ENCODE assay signal across 8 mouse cellular contexts in the genomic region with DNA sequence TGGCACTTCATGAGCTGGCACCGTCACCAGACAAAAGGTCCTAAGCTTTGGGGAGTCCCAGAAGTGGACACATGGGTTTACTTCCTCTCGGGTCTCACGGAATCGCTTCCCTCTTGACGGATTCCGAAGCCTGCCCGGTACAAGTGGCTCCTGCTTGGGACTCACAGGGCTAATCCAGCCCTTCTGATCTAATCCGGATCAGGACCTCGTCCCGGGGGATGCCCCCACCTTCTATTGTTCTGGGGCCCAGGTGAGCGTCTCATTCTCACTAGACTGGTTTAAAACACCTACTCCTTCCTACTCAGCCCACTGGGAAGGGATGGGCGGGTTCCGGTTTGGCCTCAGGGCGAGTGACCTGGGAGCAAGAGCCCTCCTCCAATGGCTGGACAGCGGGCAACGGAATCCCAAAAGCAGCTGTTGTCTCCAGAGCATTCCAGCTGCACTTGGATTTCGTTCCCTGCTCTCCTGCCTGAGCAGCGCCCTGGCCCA. TPM values are rescaled to one million over a fixed set of nuclear protein-coding genes. Genes with fewer than 3 reads are reported as not detected.
DNase-seq lines count a peak whose midpoint lies in the region; ATAC-seq and TF ChIP-seq lines count a peak whose summit lies in the region.

No protein-coding gene starts in this region.

- peak overlapping the region; percentile 90 for H3K4me3 ChIP-seq in G1E (ENCODE audit: low read depth, low read length)
- peak overlapping the region; percentile 99 for H3K4me3 ChIP-seq in megakaryocyte, embryonic 14.5 days (replicated peaks)

- ATAC-seq in G1E (ENCODE audit: extremely low read depth, insufficient number of reproducible peaks, low FRiP score, poor library complexity, severe bottlenecking) = no peak
- no peak for ATAC-seq in CD4-positive, CD25-positive, alpha-beta regulatory T cell, adult 4 months

- peaks cover 85% of the 10 kb centered on the region for H3K4me1 ChIP-seq in G1E (ENCODE audit: insufficient read depth, low read depth, low read length)
- peaks cover 81% of the 10 kb centered on the region for H3K4me1 ChIP-seq in megakaryocyte, embryonic 14.5 days

- no peak for TF ChIP-seq CTCF in G1E (IDR thresholded peaks at IDR 0.05; ENCODE audit: low read depth, low read length)

- H3K36me3 ChIP-seq in G1E (replicated peaks) = peaks cover 73% of the 10 kb centered on the region
- H3K36me3 ChIP-seq in megakaryocyte, embryonic 14.5 days (replicated peaks; ENCODE audit: low read length) = peaks cover 57% of the 10 kb centered on the region

- no peaks in the 10 kb centered on the region for H3K27me3 ChIP-seq in G1E (ENCODE audit: insufficient read depth, low read length)
- no peaks in the 10 kb centered on the region for H3K27me3 ChIP-seq in megakaryocyte, embryonic 14.5 days (replicated peaks)

- H3K9me3 ChIP-seq in G1E (replicated peaks) = no peaks in the 10 kb centered on the region
- no peaks in the 10 kb centered on the region for H3K9me3 ChIP-seq in megakaryocyte, embryonic 14.5 days

- DNase-seq in adrenal gland, postnatal 25 days = peak; percentile 31
- no peak for DNase-seq in adrenal gland, adult 8-10 months
- DNase-seq in G1E (ENCODE audit: low spot score) = peak; percentile 20
- peak; percentile 53 for DNase-seq in heart, adult 8-10 months (ENCODE audit: low spot score)
- DNase-seq in kidney, postnatal 10 days = peak; percentile 48
- no peak for DNase-seq in ovary, postnatal 36 days (ENCODE audit: low spot score)

RNA-seq across cellular contexts. Expression of gene Ndufaf3, which starts 0.7 kb away (rescaled TPM):
- 59.8 and 65.9 TPM in 2 replicates for total RNA-seq in adrenal gland, postnatal 25 days (2021)
- 10 to 100 TPM; 60.1 to 76.1 (median 70.8) TPM for total RNA-seq in adrenal gland, adult 8-10 months (2022)
- total RNA-seq in G1E (2014; fragmentation: Nextera tagmentation) = 25.6 and 31.8 TPM in 2 replicates
- 16.9 and 29.4 TPM in 2 replicates for total RNA-seq in G1E (2017)
- polyA plus RNA-seq in G1E (2012) = 11.7 and 17.7 TPM in 2 replicates
- total RNA-seq in heart, adult 8-10 months (2022) = 10 to 100 TPM; 78.5 to 86.3 (median 81.1) TPM
- polyA plus RNA-seq in megakaryocyte, embryonic 14.5 days (2012; ENCODE audit: insufficient read depth, low replicate concordance) = 28.6 and 37.1 TPM in 2 replicates
- polyA plus RNA-seq in CD4-positive, CD25-positive, alpha-beta regulatory T cell, adult 4 months (2017; shearing (Covaris generic)) = 10 to 100 TPM; 48.0 to 61.4 TPM

RNA-seq across cellular contexts. Expression of gene Dalrd3, which starts 1.7 kb away (rescaled TPM):
- total RNA-seq in adrenal gland, postnatal 25 days (2021) = 79.2 and 85.4 TPM in 2 replicates
- total RNA-seq in adrenal gland, adult 8-10 months (2022) = 10 to 100 TPM; 72.5 to 99.3 (median 83.0) TPM
- 48.3 and 49.1 TPM in 2 replicates for total RNA-seq in G1E (2014; fragmentation: Nextera tagmentation)
- 48.3 and 65.3 TPM in 2 replicates for total RNA-seq in G1E (2017)
- 101 and 121 TPM in 2 replicates for polyA plus RNA-seq in G1E (2012)
- 10 to 100 TPM; 16.9 to 26.8 (median 24.1) TPM for total RNA-seq in heart, adult 8-10 months (2022)
- 65.8 and 158 TPM in 2 replicates for polyA plus RNA-seq in megakaryocyte, embryonic 14.5 days (2012; ENCODE audit: insufficient read depth, low replicate concordance)
- 10 to 100 TPM; 65.5 to 75.7 TPM for polyA plus RNA-seq in CD4-positive, CD25-positive, alpha-beta regulatory T cell, adult 4 months (2017; shearing (Covaris generic))

RNA-seq across cellular contexts. Expression of gene Impdh2, which starts 7.9 kb away (rescaled TPM):
- total RNA-seq in adrenal gland, postnatal 25 days (2021) = 66.3 and 95.0 TPM in 2 replicates
- 10 to 100 TPM; 59.9 to 88.8 (median 73.5) TPM for total RNA-seq in adrenal gland, adult 8-10 months (2022)
- total RNA-seq in G1E (2014; fragmentation: Nextera tagmentation) = 145 and 154 TPM in 2 replicates
- total RNA-seq in G1E (2017) = 247 and 299 TPM in 2 replicates
- polyA plus RNA-seq in G1E (2012) = 167 and 176 TPM in 2 replicates
- 10 to 100 TPM; 44.3 to 53.5 (median 47.9) TPM for total RNA-seq in heart, adult 8-10 months (2022)
- polyA plus RNA-seq in megakaryocyte, embryonic 14.5 days (2012; ENCODE audit: insufficient read depth, low replicate concordance) = 39.0 and 48.2 TPM in 2 replicates
- polyA plus RNA-seq in CD4-positive, CD25-positive, alpha-beta regulatory T cell, adult 4 months (2017; shearing (Covaris generic)) = 100 to 1,000 TPM; 155 to 180 TPM

RNA-seq across cellular contexts. Expression of gene Wdr6, which starts 10.6 kb away (rescaled TPM):
- total RNA-seq in adrenal gland, postnatal 25 days (2021) = 90.9 and 141 TPM in 2 replicates
- 100 to 1,000 TPM; 115 to 182 (median 165) TPM for total RNA-seq in adrenal gland, adult 8-10 months (2022)
- total RNA-seq in G1E (2014; fragmentation: Nextera tagmentation) (22.6 and 27.6 TPM in 2 replicates), G1E (2017) (36.3 and 39.2 TPM in 2 replicates)
- 16.9 and 30.0 TPM in 2 replicates for polyA plus RNA-seq in G1E (2012)
- total RNA-seq in heart, adult 8-10 months (2022) = 10 to 100 TPM; 12.9 to 18.1 (median 17.0) TPM
- polyA plus RNA-seq in megakaryocyte, embryonic 14.5 days (2012; ENCODE audit: insufficient read depth, low replicate concordance) = 4.8 and 5.5 TPM in 2 replicates
- 10 to 100 TPM; 29.8 to 56.5 TPM for polyA plus RNA-seq in CD4-positive, CD25-positive, alpha-beta regulatory T cell, adult 4 months (2017; shearing (Covaris generic))

RNA-seq across cellular contexts. Expression of gene P4htm, which starts 29.5 kb away (rescaled TPM):
- total RNA-seq in adrenal gland, postnatal 25 days (2021) = 8.7 and 10.5 TPM in 2 replicates
- total RNA-seq in adrenal gland, adult 8-10 months (2022) = 10 to 100 TPM in 3 of 4 experiments, 1 to 10 TPM in 1; 7.4 to 14.7 (median 11.6) TPM
- total RNA-seq in G1E (2014; fragmentation: Nextera tagmentation) = 1.7 and 1.9 TPM in 2 replicates
- total RNA-seq in G1E (2017) = 2.0 and 2.6 TPM in 2 replicates
- polyA plus RNA-seq in G1E (2012) = 5.4 and 5.7 TPM in 2 replicates
- 10 to 100 TPM; 13.0 to 23.5 (median 14.6) TPM for total RNA-seq in heart, adult 8-10 months (2022)
- polyA plus RNA-seq in megakaryocyte, embryonic 14.5 days (2012; ENCODE audit: insufficient read depth, low replicate concordance) = 1.8 and 2.8 TPM in 2 replicates
- 10 to 100 TPM in 1 of 2 experiments, 1 to 10 TPM in 1; 7.8 to 15.5 TPM for polyA plus RNA-seq in CD4-positive, CD25-positive, alpha-beta regulatory T cell, adult 4 months (2017; shearing (Covaris generic))

Comparison
In these comparisons a context has a peak if more than half of its experiments do, and no peak if none do; other contexts are left out.
1. DNase-seq: peak in adrenal gland, postnatal 25 days (single experiment), G1E (single experiment), heart, adult 8-10 months (single experiment) and kidney, postnatal 10 days (single experiment); none in adrenal gland, adult 8-10 months (single experiment) and ovary, postnatal 36 days (single experiment).